Mouse (Mus musculus) C3H10T1/2 (cell line): Measurements from ENCODE around the gene Btnl4. TPM values are rescaled to one million over a fixed set of nuclear protein-coding genes. Genes with fewer than 3 reads are reported as not detected.

Experiments
- polyA plus RNA-seq, 2 experiments: library from polyadenylated mRNA; unstranded; fragments of >200 nt; fragmentation: generic; extraction: Trizol; gene quantifications; one replicate each; pipeline ENCODE4 v1.2.1; 2012; ENCODE audit warnings: missing spikeins in 2 of 2

Btnl4 gene
- not detected for polyA plus RNA-seq

DNA sequence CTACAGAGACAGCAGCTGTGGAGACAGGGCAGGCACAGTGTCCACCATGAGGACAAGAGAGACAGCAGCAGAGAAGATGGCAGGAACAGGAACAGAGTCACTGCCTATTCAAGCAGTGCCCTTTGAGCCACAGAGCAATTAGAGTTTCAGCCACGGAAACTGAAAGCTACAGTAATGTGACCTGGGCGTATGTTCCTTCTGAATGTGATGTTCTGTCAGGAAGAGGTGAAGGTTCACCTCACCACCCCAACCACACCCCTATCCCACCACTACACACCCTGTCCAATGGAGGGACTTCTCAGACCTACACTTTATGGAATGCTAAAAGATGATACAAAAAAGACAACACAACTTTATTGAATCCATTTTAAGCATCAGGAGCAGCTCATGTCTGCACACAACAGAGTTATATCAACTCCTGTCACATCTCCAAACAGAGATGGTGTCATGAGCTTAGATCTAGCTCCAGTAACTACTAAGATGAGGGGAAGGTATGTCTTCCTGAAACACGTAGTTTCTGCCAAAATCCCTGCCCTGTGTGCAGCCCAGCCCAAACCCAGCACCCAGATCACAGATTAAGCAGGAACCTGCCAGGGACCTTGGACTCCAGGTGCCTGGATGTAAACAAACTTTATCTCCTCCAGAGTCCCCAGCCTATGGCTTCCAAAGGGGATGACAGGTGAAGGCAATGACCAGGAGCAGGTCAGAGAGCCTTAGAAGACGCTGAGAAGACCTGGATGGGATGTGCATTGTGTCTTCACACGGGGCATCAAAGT lies at the start of gene Btnl4:
TSS of gene Btnl4 (minus strand) at position 81 of the 776 bp plus-strand sequence.

DNA sequence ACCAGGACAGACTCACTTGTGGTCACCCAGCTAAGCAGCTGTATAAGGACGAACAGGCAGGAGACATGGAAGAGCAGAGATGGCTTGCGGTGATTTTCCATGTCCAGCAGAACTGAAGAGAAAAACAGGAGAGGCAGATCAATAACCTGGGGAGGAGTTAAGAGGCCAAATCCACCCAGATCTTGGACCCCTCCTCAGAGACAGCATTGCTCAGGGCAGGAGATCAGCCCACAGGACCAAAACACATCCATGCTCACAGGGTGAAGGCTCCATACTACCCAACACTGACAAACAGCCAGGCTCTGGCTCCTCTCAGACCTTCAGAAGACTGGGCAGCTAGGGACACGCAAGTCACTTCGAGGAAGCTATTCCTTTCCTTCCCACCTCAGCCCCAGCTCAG lies 40.1 kb upstream of the Btnl4 start, which contains the start of gene Btnl6:
TSS of gene Btnl6 (minus strand) at position 101 of the 400 bp plus-strand sequence.

Other genes with a start within 250 kb of the Btnl4 start
- gene H2-Ob, start 238.4 kb downstream of the Btnl4 start, polyA plus RNA-seq: not detected
- not detected for gene H2-Ab1, start 219.6 kb downstream of the Btnl4 start, polyA plus RNA-seq
- not detected for gene H2-Aa, start 189.5 kb downstream of the Btnl4 start, polyA plus RNA-seq
- under 1 TPM in 1 of 2 experiments, not detected in 1; 0.04 TPM for gene H2-Eb1, start 171.5 kb downstream of the Btnl4 start, polyA plus RNA-seq
- gene H2-Eb2, start 151.7 kb downstream of the Btnl4 start, polyA plus RNA-seq: not detected
- not detected for gene Btnl2, start 122.5 kb downstream of the Btnl4 start, polyA plus RNA-seq
- gene Btnl1, start 100.2 kb downstream of the Btnl4 start, polyA plus RNA-seq: not detected
- gene BC051142, start 78.5 kb downstream of the Btnl4 start, polyA plus RNA-seq: not detected
- not detected for gene Btnl6, start 40.0 kb upstream of the Btnl4 start, polyA plus RNA-seq
- 1 to 10 TPM in 1 of 2 experiments, under 1 TPM in 1; 0.15 to 2.8 TPM for gene Notch4, start 87.0 kb upstream of the Btnl4 start, polyA plus RNA-seq
- gene Gpsm3, start 112.5 kb upstream of the Btnl4 start, polyA plus RNA-seq: under 1 TPM; 0.88 to 0.96 TPM
- 10 to 100 TPM; 15.2 to 41.5 TPM for gene Pbx2, start 113.9 kb upstream of the Btnl4 start, polyA plus RNA-seq
- gene Ager, start 120.5 kb upstream of the Btnl4 start, polyA plus RNA-seq: 1 to 10 TPM in 1 of 2 experiments, under 1 TPM in 1; 0.06 to 1.8 TPM
- gene Rnf5, start 126.4 kb upstream of the Btnl4 start, polyA plus RNA-seq: 10 to 100 TPM; 23.8 to 60.6 TPM
- gene Agpat1, start 126.9 kb upstream of the Btnl4 start, polyA plus RNA-seq: 10 to 100 TPM; 76.3 to 93.6 TPM
- 1 to 10 TPM in 1 of 2 experiments, under 1 TPM in 1; 0.05 to 1.4 TPM for gene Egfl8, start 138.7 kb upstream of the Btnl4 start, polyA plus RNA-seq
- 10 to 100 TPM; 14.7 to 42.5 TPM for gene Ppt2, start 151.2 kb upstream of the Btnl4 start, polyA plus RNA-seq
- under 1 TPM in 1 of 2 experiments, not detected in 1; 0.02 TPM for gene Prrt1, start 152.2 kb upstream of the Btnl4 start, polyA plus RNA-seq
- gene Fkbpl, start 167.4 kb upstream of the Btnl4 start, polyA plus RNA-seq: 10 to 100 TPM; 12.6 to 21.7 TPM
- gene Atf6b, start 169.8 kb upstream of the Btnl4 start, polyA plus RNA-seq: 10 to 100 TPM; 35.2 to 76.3 TPM
- under 1 TPM; 0.04 to 0.46 TPM for gene Tnxb, start 193.2 kb upstream of the Btnl4 start, polyA plus RNA-seq